In genomic region chr6:100807187-100807586, GRCm38 (mm10) we compare ENCODE assay signal across 23 mouse cellular contexts. TPM values are rescaled to one million over a fixed set of nuclear protein-coding genes. Genes with fewer than 3 reads are reported as not detected.
DNase-seq lines count a peak whose midpoint lies in the region; ATAC-seq and TF ChIP-seq lines count a peak whose summit lies in the region.
"Had no signal": no experiment of that assay in that cellular context is flagged by ENCODE, and none has a peak within 500 bp of the region (broad histone marks: within the 10 kb centered on the region; RNA-seq: fewer than 3 reads in every experiment).

No protein-coding gene starts in this region.

- no peak overlapping the region for H3K4me3 ChIP-seq in heart, embryonic 12.5 days
- H3K4me3 ChIP-seq in liver, postnatal 0 days (ENCODE audit: low read depth, low read length), result no peak overlapping the region
- H3K4me3 ChIP-seq in midbrain, embryonic 16.5 days (ENCODE audit: low read depth, low read length), result no peak overlapping the region
- H3K4me3 ChIP-seq: embryonic facial prominence, embryonic 12.5 days; gastrocnemius, adult 2 months; heart, embryonic 10.5 days; heart, embryonic 15.5 days; hindbrain, embryonic 13.5 days had no signal

- no peak overlapping the region for H3K9ac ChIP-seq in heart, embryonic 12.5 days
- no peak overlapping the region for H3K9ac ChIP-seq in liver, postnatal 0 days (replicated peaks)
- no peak overlapping the region for H3K9ac ChIP-seq in midbrain, embryonic 16.5 days (ENCODE audit: low read depth, low read length)
- H3K9ac ChIP-seq: embryonic facial prominence, embryonic 12.5 days; heart, embryonic 15.5 days; hindbrain, embryonic 13.5 days had no signal

- H3K4me1 ChIP-seq in heart, embryonic 12.5 days (replicated peaks), result no peaks in the 10 kb centered on the region
- H3K4me1 ChIP-seq in liver, postnatal 0 days (ENCODE audit: insufficient read depth), result no peaks in the 10 kb centered on the region
- H3K4me1 ChIP-seq in midbrain, embryonic 16.5 days (ENCODE audit: control insufficient read depth, insufficient read depth, low read length), result no peaks in the 10 kb centered on the region
- H3K4me1 ChIP-seq: embryonic facial prominence, embryonic 12.5 days; heart, embryonic 10.5 days; heart, embryonic 15.5 days had no signal

- no peak for TF ChIP-seq CTCF in liver, postnatal 0 days (IDR thresholded peaks at IDR 0.05; ENCODE audit: low read depth)

- no peak overlapping the region for H3K4me2 ChIP-seq in heart, embryonic 12.5 days
- H3K4me2 ChIP-seq in liver, postnatal 0 days (ENCODE audit: low read depth, low read length), result no peak overlapping the region
- H3K4me2 ChIP-seq in midbrain, embryonic 16.5 days (ENCODE audit: low read length), result no peak overlapping the region
- H3K4me2 ChIP-seq: embryonic facial prominence, embryonic 12.5 days; heart, embryonic 15.5 days; hindbrain, embryonic 13.5 days had no signal

- no peaks in the 10 kb centered on the region for H3K36me3 ChIP-seq in heart, embryonic 12.5 days
- H3K36me3 ChIP-seq in liver, postnatal 0 days (replicated peaks; ENCODE audit: insufficient read depth, low read length), result no peaks in the 10 kb centered on the region
- no peaks in the 10 kb centered on the region for H3K36me3 ChIP-seq in midbrain, embryonic 16.5 days (ENCODE audit: control insufficient read depth, insufficient read depth, low read length)
- H3K36me3 ChIP-seq: heart, embryonic 10.5 days; heart, embryonic 15.5 days; hindbrain, embryonic 13.5 days had no signal

- no peaks in the 10 kb centered on the region for H3K9me3 ChIP-seq in heart, embryonic 12.5 days (replicated peaks)
- H3K9me3 ChIP-seq in liver, postnatal 0 days (ENCODE audit: low read length), result no peaks in the 10 kb centered on the region
- H3K9me3 ChIP-seq in midbrain, embryonic 16.5 days (replicated peaks; ENCODE audit: control insufficient read depth, low read length, poor library complexity, severe bottlenecking), result no peaks in the 10 kb centered on the region
- H3K9me3 ChIP-seq: embryonic facial prominence, embryonic 12.5 days; heart, embryonic 10.5 days; heart, embryonic 15.5 days; hindbrain, embryonic 13.5 days had no signal

- H3K27ac ChIP-seq in heart, embryonic 12.5 days (ENCODE audit: poor library complexity, severe bottlenecking), result no peak overlapping the region
- H3K27ac ChIP-seq in liver, postnatal 0 days (ENCODE audit: low read depth), result no peak overlapping the region
- no peak overlapping the region for H3K27ac ChIP-seq in midbrain, embryonic 16.5 days (ENCODE audit: low read length)
- H3K27ac ChIP-seq: embryonic facial prominence, embryonic 12.5 days; gastrocnemius, adult 2 months; heart, embryonic 10.5 days; heart, embryonic 15.5 days; hindbrain, embryonic 13.5 days; hindbrain, postnatal 0 days had no signal

- WGBS in heart, embryonic 12.5 days, result 91% methylated on average over 9 of the region's 9 CpGs
- WGBS in liver, postnatal 0 days (ENCODE audit: insufficient replicate concordance), result 81% methylated on average over 9 of the region's 9 CpGs
- 96% methylated on average over 9 of the region's 9 CpGs for WGBS in midbrain, embryonic 16.5 days

- ATAC-seq in heart, embryonic 12.5 days (ENCODE audit: insufficient number of reproducible peaks, low FRiP score), result no peak
- ATAC-seq in CD4-positive, CD25-positive, alpha-beta regulatory T cell, adult 4 months, result peak; percentile 93
- ATAC-seq in neutrophil, adult 5-6 weeks (ENCODE audit: extremely low read depth, insufficient number of reproducible peaks, low FRiP score, poor library complexity, severe bottlenecking), result peak; percentile 68; the same call in 1 of the 2 replicates
- no peak for ATAC-seq in liver, postnatal 0 days
- no peak for ATAC-seq in midbrain, embryonic 16.5 days
- ATAC-seq: forebrain, embryonic 16.5 days; hindbrain, postnatal 0 days; intestine, embryonic 16.5 days; Patski had no signal

- peak; percentile 42 for DNase-seq in heart, adult 11 months
- DNase-seq in induced T-regulatory cell, adult 2 months (ENCODE audit: low read depth), result peak; percentile 89
- DNase-seq in liver, postnatal 0 days, result no peak
- DNase-seq in heart, adult 8-10 months (ENCODE audit: low spot score), result no peak
- DNase-seq: adrenal gland, adult 8-10 months; cerebellum, adult 11 months; cerebellum, adult 8-10 months; cerebellum, postnatal 14 days; gastrocnemius, adult 2 months; gastrocnemius, postnatal 25 days; heart, postnatal 14 days had no signal

- TF ChIP-seq EP300 in liver, postnatal 0 days (IDR thresholded peaks at IDR 0.05; ENCODE audit: low read depth), result no peak

- H3K27me3 ChIP-seq in heart, embryonic 12.5 days (replicated peaks), result no peaks in the 10 kb centered on the region
- H3K27me3 ChIP-seq in liver, postnatal 0 days (ENCODE audit: insufficient read depth, low read length), result no peaks in the 10 kb centered on the region
- H3K27me3 ChIP-seq in midbrain, embryonic 16.5 days (ENCODE audit: control insufficient read depth, insufficient read depth, low read depth, low read length), result no peaks in the 10 kb centered on the region
- H3K27me3 ChIP-seq: embryonic facial prominence, embryonic 12.5 days; heart, embryonic 15.5 days; hindbrain, embryonic 13.5 days; Patski had no signal

RNA-seq across cellular contexts. Expression of gene Ppp4r2, which starts 26.2 kb away (rescaled TPM):
- polyA plus RNA-seq in heart, embryonic 12.5 days (2016; fragmentation: Nextera tagmentation; extraction: Ambion mirVana), result 16.1 and 18.5 TPM in 2 replicates
- polyA plus RNA-seq in CD4-positive, CD25-positive, alpha-beta regulatory T cell, adult 4 months (2017; shearing (Covaris generic)), result 10 to 100 TPM; 23.9 to 41.8 TPM
- 92.6 and 123 TPM in 2 replicates for total RNA-seq in neutrophil, adult 5-6 weeks (2017)
- 4.9 and 5.6 TPM in 2 replicates for polyA plus RNA-seq in liver, postnatal 0 days (2015; fragmentation: Nextera tagmentation; extraction: Ambion mirVana)
- polyA plus RNA-seq in midbrain, embryonic 16.5 days (2015; fragmentation: Nextera tagmentation; extraction: Ambion mirVana), result 16.2 and 19.2 TPM in 2 replicates
- 10 to 100 TPM; 43.9 to 49.1 (median 46.6) TPM for total RNA-seq in heart, adult 8-10 months (2022)

Comparison
In these comparisons a context has a peak if more than half of its experiments do, and no peak if none do; other contexts are left out.
1. DNase-seq: peak in heart, adult 11 months (single experiment) and induced T-regulatory cell, adult 2 months (single experiment); none in liver, postnatal 0 days (single experiment) and heart, adult 8-10 months (single experiment).
2. ATAC-seq: peak in CD4-positive, CD25-positive, alpha-beta regulatory T cell, adult 4 months (single experiment) and neutrophil, adult 5-6 weeks (single experiment); none in heart, embryonic 12.5 days (single experiment), liver, postnatal 0 days (single experiment) and midbrain, embryonic 16.5 days (single experiment).